Mouse (Mus musculus): ENCODE measurements around the gene Efcab3. TPM values are rescaled to one million over a fixed set of nuclear protein-coding genes. Genes with fewer than 3 reads are reported as not detected.
A peak's percentile ranks its signal among the peaks of the same experiment; 100 is the strongest.
"Not testable (repeated sequence)": the region's sequence is repeated elsewhere in the genome, so short reads cannot be mapped to it uniquely, and the experiment has no call there.

Gene Efcab3
- polyA plus RNA-seq, 1 experiment from 2014 or later = 0.29 TPM

DNA sequence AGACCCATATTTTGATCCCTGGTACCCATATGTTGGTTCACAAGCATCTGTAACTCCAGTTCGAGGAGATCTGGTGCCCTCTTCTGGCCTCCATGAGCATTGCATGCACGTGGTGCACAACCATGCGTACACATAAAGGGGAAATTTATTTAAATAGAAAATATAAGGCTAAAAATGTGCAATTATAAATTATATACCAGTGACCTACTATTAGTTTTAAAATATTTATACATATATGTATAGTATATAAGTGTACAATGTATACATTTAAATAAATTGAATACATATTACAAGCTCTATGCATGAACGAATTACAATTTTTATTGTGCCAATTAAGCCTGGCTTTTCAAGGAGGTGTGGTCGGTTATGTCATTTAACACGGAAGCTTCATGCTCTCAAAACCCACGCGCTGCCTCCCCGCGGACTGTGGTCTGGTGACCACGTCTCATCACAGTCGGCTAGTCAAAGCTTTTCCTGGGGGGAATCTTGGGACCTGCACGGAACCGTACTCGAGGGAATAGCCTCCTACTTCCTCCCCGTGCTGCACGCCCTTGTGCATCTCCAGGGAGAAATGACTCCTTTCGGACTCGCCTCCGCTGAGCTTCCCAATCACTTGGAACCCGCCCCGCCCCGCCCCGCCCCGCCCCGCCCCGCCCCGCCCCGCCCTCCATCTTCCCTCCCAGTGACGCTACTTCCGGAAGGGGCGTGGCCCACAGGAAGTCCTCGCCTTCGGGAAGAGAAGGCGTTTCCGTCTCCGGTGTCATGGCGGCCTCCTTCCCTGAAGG lies 62.5 kb downstream of the Efcab3 start, which contains the start of gene Mettl2:
Mettl2 (plus strand) TSS at position 691 of the 785 bp plus-strand sequence.
- Histone ChIP-seq H3K9me3 (replicated peaks) (no peaks in the 10 kb centered on the region), H3K4me2 (peak within 1 kb of the TSS; percentile 75), H3K9ac (peak within 1 kb of the TSS; percentile 88), H3K4me3 (replicated peaks) (peak within 1 kb of the TSS; percentile 100), H3K27me3 (no peaks in the 10 kb centered on the region), H3K27ac (peak within 1 kb of the TSS; percentile 86), H3K4me1 (peaks cover 23% of the 10 kb centered on the region), H3K36me3 (peaks cover 23% of the 10 kb centered on the region)
- peak; percentile 91 for ATAC-seq (replicated peaks; ENCODE audit: low FRiP score)
- WGBS = 1% methylated on average over 38 of the region's 38 CpGs

DNA sequence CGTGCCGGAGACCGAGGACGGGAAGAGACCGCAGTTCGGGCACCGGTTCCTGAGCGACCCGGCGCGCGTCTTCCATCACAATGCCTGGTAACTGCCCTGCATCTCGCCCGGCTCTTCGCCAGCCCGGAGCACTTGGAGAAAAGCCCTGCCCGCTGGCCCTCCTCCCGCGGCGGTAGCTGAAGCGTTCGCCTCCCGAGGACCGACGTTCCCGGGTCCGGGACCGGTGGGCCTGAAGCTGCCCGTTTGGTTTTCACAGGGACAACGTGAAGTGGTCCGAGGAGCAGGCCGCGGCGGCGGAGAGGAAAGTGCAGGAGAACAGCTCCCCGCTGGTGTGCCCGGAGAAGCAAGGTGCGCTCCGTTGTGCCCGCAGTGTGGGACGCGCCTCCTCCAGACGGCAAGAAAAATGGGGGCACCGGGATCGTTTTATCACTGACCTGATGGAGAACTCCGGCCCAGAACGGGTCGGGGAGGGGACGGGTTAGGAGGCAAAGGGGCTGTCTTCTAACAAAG lies 63.2 kb downstream of the Efcab3 start:
- H3K36me3 ChIP-seq = peaks cover 29% of the 10 kb centered on the region
- H3K27me3 ChIP-seq = no peaks in the 10 kb centered on the region
- peak overlapping the region; percentile 75 for H3K4me2 ChIP-seq
- peak overlapping the region; percentile 88 for H3K9ac ChIP-seq
- ATAC-seq (replicated peaks; ENCODE audit: low FRiP score) = peak; percentile 17
- no peaks in the 10 kb centered on the region for H3K9me3 ChIP-seq (replicated peaks)
- WGBS = under 1% methylated on average over 49 of the region's 49 CpGs
- peaks cover 23% of the 10 kb centered on the region for H3K4me1 ChIP-seq
- no peak overlapping the region for H3K27ac ChIP-seq
- H3K4me3 ChIP-seq (replicated peaks) = peak overlapping the region; percentile 100

DNA sequence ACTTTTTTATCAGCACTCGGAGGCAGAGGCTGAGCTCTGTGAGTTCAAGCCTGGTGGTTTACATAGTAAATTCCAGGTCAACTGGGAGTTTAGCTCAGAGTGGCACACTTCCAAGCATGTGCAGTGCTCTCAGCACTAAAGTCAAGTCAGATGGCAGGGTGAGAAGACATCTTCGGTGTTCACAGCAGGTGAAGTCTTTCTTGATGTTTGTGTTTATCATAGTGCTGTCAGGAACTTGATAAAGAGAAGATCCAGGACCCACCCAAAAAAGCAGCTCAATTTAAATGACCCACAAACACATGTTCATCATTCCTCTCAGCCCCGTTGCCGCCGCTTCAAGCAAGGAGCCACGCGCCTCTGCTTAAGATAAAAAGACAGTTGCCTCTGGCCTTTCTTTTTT lies 72.3 kb downstream of the Efcab3 start:
- ATAC-seq (replicated peaks; ENCODE audit: low FRiP score) = no peak

DNA sequence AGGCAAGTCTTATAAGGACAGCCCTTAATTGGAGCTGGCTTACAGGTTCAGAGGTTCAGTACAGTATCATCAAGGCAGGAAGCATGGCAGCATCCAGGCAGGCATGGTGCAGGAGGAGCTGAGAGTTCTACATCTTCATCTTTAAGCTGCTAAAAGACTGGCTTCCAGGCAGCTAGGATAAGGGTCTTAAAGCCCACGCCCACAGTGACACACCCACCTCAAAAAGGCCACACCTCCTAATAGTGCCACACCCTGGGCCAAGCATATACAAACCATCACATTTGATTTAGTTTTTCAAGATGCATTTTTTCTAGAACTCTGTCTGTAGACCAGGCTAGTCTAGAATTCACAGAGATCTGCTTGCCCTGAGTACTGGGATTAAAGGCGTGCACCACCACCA lies 73.9 kb downstream of the Efcab3 start:
- H3K36me3 ChIP-seq = peaks cover 91% of the 10 kb centered on the region
- H3K9ac ChIP-seq; ATAC-seq (replicated peaks; ENCODE audit: low FRiP score); H3K9me3 ChIP-seq (replicated peaks); H3K4me1 ChIP-seq; H3K4me3 ChIP-seq (replicated peaks); H3K4me2 ChIP-seq; H3K27ac ChIP-seq; H3K27me3 ChIP-seq: not testable (repeated sequence)
- WGBS = 93% methylated on average over 2 of the region's 2 CpGs

More for the DNA sequence above, 72.3 kb downstream of the Efcab3 start:
- 96% methylated on average over 7 of the region's 7 CpGs for WGBS
- H3K4me1 ChIP-seq = no peaks in the 10 kb centered on the region
- H3K9ac ChIP-seq = no peak overlapping the region
- H3K4me2 ChIP-seq = no peak overlapping the region
- H3K36me3 ChIP-seq = peaks cover 100% of the 10 kb centered on the region
- no peaks in the 10 kb centered on the region for H3K9me3 ChIP-seq (replicated peaks)
- H3K4me3 ChIP-seq (replicated peaks) = no peak overlapping the region
- H3K27me3 ChIP-seq = no peaks in the 10 kb centered on the region
- no peak overlapping the region for H3K27ac ChIP-seq

DNA sequence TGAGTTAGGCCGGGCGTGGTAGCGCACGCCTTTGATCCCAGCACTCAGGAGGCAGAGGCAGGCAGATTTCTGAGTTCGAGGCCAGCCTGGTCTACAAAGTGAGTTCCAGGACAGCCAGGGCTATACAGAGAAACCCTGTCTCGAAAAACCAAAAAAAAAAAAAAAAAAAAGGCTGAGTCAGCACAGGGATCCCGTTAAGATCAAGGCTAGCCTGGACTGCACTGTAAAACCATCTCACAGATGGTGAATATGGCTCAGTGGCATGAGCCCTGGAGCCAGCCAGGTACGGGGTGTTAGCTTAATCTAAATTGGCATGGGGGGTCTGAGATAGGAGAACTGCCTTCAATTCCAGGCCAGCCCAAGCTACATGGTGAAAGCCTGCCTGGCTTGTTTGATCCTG lies 77.1 kb downstream of the Efcab3 start:
- H3K27ac ChIP-seq; H3K4me2 ChIP-seq; ATAC-seq (replicated peaks; ENCODE audit: low FRiP score); H3K4me1 ChIP-seq; H3K27me3 ChIP-seq; H3K9me3 ChIP-seq (replicated peaks); H3K4me3 ChIP-seq (replicated peaks); H3K9ac ChIP-seq: not testable (repeated sequence)
- peaks cover 59% of the 10 kb centered on the region for H3K36me3 ChIP-seq
- 90% methylated on average over 8 of the region's 8 CpGs for WGBS

DNA sequence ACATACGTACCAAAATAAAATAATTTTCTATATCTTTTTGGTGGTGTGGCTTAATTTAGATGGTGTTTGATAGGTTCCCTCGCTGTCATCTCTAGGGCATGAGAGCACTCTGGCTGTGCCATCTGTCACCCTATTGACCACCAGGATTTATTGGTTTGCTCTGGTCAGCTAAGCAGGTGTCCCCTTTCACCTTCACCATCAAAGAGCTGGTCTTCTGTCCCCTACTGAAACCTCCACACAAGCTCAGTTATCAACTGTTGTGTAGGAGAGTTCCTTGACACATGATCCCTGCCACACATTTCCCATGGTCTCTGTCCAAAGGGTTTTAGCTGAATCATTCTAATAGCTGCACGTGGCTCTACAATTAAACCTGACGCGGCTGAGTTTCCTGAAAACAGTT lies 77.7 kb downstream of the Efcab3 start:
- no peak overlapping the region for H3K27ac ChIP-seq
- H3K4me1 ChIP-seq = peaks cover 5% of the 10 kb centered on the region; the same call in 1 of the 2 replicates
- 52% methylated on average over 5 of the region's 5 CpGs for WGBS
- peaks cover 53% of the 10 kb centered on the region for H3K36me3 ChIP-seq
- peak; percentile 60 for ATAC-seq (replicated peaks; ENCODE audit: low FRiP score)
- H3K4me3 ChIP-seq (replicated peaks) = no peak overlapping the region
- no peaks in the 10 kb centered on the region for H3K9me3 ChIP-seq (replicated peaks)
- H3K9ac ChIP-seq = no peak overlapping the region
- no peaks in the 10 kb centered on the region for H3K27me3 ChIP-seq
- H3K4me2 ChIP-seq = no peak overlapping the region

DNA sequence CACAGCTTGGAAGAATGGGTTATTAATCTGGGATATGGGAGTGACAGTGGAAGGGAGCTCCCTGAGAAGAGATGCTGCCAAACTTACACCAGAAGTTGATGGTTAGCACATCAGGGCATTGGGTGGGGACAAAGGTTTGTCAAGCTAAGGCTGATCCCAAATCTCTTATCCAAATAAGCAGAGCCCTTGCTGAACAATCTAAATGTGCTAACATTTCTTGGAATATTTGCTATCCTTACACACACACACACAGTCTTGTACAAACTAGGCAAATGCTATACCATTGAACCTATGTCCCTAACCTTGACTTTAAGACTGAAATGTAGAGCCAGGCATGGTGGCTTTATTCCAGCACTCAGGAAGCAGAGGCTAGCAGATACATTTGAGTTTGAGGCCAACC lies 80.2 kb downstream of the Efcab3 start:
- Histone ChIP-seq H3K27ac (no peak overlapping the region), H3K4me1 (peaks cover 5% of the 10 kb centered on the region; the same call in 1 of the 2 replicates), H3K9me3 (replicated peaks) (no peaks in the 10 kb centered on the region), H3K36me3 (peaks cover 28% of the 10 kb centered on the region), H3K9ac (no peak overlapping the region), H3K4me2 (no peak overlapping the region), H3K27me3 (no peaks in the 10 kb centered on the region), H3K4me3 (replicated peaks) (no peak overlapping the region)
- no peak for ATAC-seq (replicated peaks; ENCODE audit: low FRiP score)

DNA sequence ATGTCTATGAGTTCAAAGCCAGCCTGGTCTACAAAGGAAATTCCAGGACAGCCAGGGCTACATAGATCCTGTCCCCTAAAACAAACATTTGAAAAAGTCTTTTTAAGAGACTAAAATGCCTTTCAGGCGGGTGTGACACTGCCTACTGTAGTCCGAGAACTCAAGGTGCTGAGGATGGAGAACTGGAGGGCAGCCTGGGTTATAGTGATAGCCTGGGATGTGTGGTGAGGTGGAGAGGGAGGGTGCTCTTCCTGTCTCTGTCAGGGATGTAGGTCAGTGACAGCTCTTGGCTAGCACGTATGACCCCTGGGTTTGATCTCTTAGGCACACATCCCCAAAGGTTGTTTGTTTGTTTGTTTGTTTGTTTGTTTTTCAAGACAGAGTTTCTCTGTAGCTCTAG lies 80.7 kb downstream of the Efcab3 start:
- no peak overlapping the region for H3K4me3 ChIP-seq (replicated peaks)
- H3K4me1 ChIP-seq = peaks cover 5% of the 10 kb centered on the region; the same call in 1 of the 2 replicates
- no peak overlapping the region for H3K27ac ChIP-seq
- H3K9me3 ChIP-seq (replicated peaks) = no peaks in the 10 kb centered on the region
- WGBS = 76% methylated on average over 3 of the region's 3 CpGs
- H3K36me3 ChIP-seq = peaks cover 23% of the 10 kb centered on the region
- ATAC-seq (replicated peaks; ENCODE audit: low FRiP score) = no peak
- no peak overlapping the region for H3K9ac ChIP-seq
- no peaks in the 10 kb centered on the region for H3K27me3 ChIP-seq
- no peak overlapping the region for H3K4me2 ChIP-seq

DNA sequence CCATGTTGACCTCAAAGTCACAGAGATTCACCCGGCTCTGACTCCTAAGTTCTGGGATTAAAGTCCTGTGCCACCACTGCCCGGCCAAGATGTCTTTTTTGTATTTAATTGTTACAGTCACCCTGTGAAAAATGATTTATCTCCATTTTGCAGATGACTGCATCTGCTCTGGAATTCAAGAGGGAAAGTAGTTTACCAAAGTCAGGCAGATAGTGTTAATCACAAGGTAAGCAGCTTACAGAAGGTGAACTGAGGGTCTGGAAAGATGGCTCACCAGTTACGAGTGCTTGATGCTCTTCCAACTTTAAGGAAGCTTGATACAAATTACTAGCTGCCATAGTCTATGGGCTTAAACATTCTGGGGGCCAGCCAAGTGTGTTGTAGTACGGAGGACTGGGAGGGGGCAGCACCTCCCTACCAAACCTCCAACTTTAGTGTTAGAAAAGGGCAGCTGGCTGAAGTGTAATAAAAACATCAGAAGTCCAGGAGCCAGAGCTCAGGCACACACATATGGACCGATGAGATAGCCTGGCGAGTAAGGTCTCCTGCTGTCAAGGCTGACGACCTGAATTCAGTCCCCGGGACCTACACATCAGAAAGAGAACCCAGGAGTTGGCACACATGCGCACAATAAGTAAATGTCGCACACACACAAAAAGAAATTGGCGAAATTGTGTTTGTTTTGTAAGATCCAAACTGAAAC lies 81.3 kb downstream of the Efcab3 start:
- Histone ChIP-seq H3K4me1 (peaks cover 5% of the 10 kb centered on the region; the same call in 1 of the 2 replicates), H3K27me3 (no peaks in the 10 kb centered on the region), H3K9me3 (replicated peaks) (no peaks in the 10 kb centered on the region), H3K4me3 (replicated peaks) (no peak overlapping the region), H3K9ac (no peak overlapping the region), H3K36me3 (peaks cover 17% of the 10 kb centered on the region), H3K4me2 (no peak overlapping the region), H3K27ac (no peak overlapping the region)
- WGBS = 65% methylated on average over 11 of the region's 11 CpGs
- ATAC-seq (replicated peaks; ENCODE audit: low FRiP score) = no peak

DNA sequence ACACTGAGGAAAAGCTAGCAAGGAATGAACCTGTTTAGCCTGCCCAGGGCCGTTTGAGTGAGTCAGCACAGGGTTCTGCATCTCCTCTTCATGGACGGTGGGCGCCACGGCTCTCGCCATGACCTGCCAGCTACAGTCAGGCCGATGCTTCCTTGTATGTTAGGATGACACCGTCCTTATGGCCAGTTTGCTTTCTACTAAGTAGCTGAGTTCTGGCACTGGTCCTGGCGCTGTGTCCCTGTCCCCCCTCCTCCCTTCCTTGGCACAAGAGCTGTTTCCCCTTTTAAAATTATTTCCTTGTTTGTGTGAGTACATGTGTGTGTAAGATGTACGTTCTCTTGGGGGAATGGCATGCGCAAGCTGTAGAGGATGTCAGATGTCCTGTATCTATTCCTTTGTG lies 81.8 kb downstream of the Efcab3 start:
- WGBS = 75% methylated on average over 10 of the region's 10 CpGs
- H3K4me3 ChIP-seq (replicated peaks) = no peak overlapping the region
- no peak overlapping the region for H3K27ac ChIP-seq
- H3K4me1 ChIP-seq = peaks cover 5% of the 10 kb centered on the region; the same call in 1 of the 2 replicates
- ATAC-seq (replicated peaks; ENCODE audit: low FRiP score) = no peak
- H3K9me3 ChIP-seq (replicated peaks) = no peaks in the 10 kb centered on the region
- H3K9ac ChIP-seq = no peak overlapping the region
- H3K36me3 ChIP-seq = peaks cover 12% of the 10 kb centered on the region
- H3K4me2 ChIP-seq = no peak overlapping the region
- H3K27me3 ChIP-seq = no peaks in the 10 kb centered on the region

DNA sequence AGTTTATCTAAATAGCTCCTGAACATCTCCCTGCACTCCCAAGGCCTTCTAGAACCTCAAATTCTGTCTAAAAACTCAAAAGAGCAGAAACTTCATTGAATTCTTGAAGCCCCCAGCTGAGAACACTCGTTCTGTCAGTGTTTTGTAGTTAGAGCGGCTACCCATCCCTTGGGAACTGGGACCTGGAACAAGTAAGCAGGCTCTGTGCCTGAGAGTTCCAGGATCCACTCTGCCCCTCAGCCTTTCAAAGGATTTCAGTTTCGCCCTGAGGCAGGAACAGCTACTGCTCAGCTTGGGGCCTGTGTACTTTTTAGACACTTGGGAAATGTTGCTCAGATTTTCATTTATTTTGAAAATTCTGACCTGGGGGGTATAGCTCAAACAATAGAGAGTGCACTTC lies 83.2 kb downstream of the Efcab3 start, which contains the start of gene Gm10842:
Gm10842 (plus strand) TSS at position 301 of the 400 bp plus-strand sequence.
- Histone ChIP-seq H3K36me3 (no peaks in the 10 kb centered on the region), H3K27ac (no peak within 1 kb of the TSS), H3K9me3 (replicated peaks) (no peaks in the 10 kb centered on the region), H3K4me2 (no peak within 1 kb of the TSS), H3K9ac (no peak within 1 kb of the TSS), H3K4me1 (peaks cover 11% of the 10 kb centered on the region), H3K4me3 (replicated peaks) (no peak within 1 kb of the TSS), H3K27me3 (no peaks in the 10 kb centered on the region)
- WGBS = 80% methylated on average over 3 of the region's 3 CpGs
- no peak for ATAC-seq (replicated peaks; ENCODE audit: low FRiP score)

DNA sequence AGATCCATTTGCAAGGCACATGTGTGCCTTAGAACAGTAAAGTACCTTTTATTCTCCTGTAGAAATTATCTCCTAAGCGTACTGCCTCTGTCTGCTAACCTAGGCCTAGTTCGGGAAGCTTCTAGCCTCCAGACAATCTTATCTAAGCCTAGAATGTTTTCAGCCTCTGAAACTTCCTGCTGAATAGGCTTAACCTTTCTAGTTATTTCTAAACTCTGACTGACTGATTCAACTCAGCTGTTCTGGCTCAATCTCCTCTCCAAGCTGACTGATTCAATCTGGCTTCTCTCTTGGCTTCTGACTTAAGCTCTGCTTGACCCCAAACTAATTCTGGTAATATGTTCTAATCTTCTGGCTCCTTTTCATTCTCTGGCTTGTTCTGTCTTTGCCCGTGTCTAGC lies 86.0 kb downstream of the Efcab3 start:
- Histone ChIP-seq H3K27ac (no peak overlapping the region), H3K4me3 (replicated peaks) (no peak overlapping the region), H3K9ac (no peak overlapping the region), H3K4me2 (no peak overlapping the region), H3K27me3 (no peaks in the 10 kb centered on the region), H3K9me3 (replicated peaks) (no peaks in the 10 kb centered on the region), H3K4me1 (peaks cover 31% of the 10 kb centered on the region), H3K36me3 (no peaks in the 10 kb centered on the region)
- no peak for ATAC-seq (replicated peaks; ENCODE audit: low FRiP score)
- 72% methylated on average over 3 of the region's 3 CpGs for WGBS

Data from kidney, embryonic 15.5 days (tissue).